Mouse (Mus musculus): Measurements from ENCODE around the gene Cfap54. TPM values are rescaled to one million over a fixed set of nuclear protein-coding genes. Genes with fewer than 3 reads are reported as not detected.

The Cfap54 gene
- polyA plus RNA-seq, 2 experiments, result 0.25 to 0.35 TPM

GRCm38 (mm10) chr10:93079486-93079885 is 1.9 kb downstream of the Cfap54 start:
- ATAC-seq (ENCODE audit: low FRiP score, low read depth) (no peak), DNase-seq (ENCODE audit: low spot score) (no peak)
- H3K4me1 ChIP-seq (ENCODE audit: control insufficient read depth, insufficient read depth, low read length), result peaks cover 8% of the 10 kb centered on the region; the same call in 1 of the 2 replicates
- H3K9me3 ChIP-seq (ENCODE audit: control insufficient read depth, low read length), result no peaks in the 10 kb centered on the region
- no peak for TF ChIP-seq POLR2A (IDR thresholded peaks at IDR 0.05; ENCODE audit: borderline replicate concordance, extremely low read depth, insufficient read depth, insufficient read length)
- no peak overlapping the region for H3K4me2 ChIP-seq (replicated peaks; ENCODE audit: low read depth, low read length, severe bottlenecking)
- no peak overlapping the region for H3K4me3 ChIP-seq (replicated peaks; ENCODE audit: low read length)
- 86% methylated on average over 3 of the region's 3 CpGs for WGBS
- no peak overlapping the region for H3K27ac ChIP-seq (replicated peaks; ENCODE audit: low read depth, low read length)
- H3K36me3 ChIP-seq (ENCODE audit: control insufficient read depth, insufficient read depth, low read length), result no peaks in the 10 kb centered on the region
- H3K9ac ChIP-seq (ENCODE audit: low read depth, low read length, severe bottlenecking), result no peak overlapping the region
- no peaks in the 10 kb centered on the region for H3K27me3 ChIP-seq (ENCODE audit: control insufficient read depth, insufficient read depth, low read length)

GRCm38 (mm10) chr10:93077935-93078479 is 3.4 kb downstream of the Cfap54 start:
- no peak for TF ChIP-seq POLR2A (IDR thresholded peaks at IDR 0.05; ENCODE audit: borderline replicate concordance, extremely low read depth, insufficient read depth, insufficient read length)
- no peak overlapping the region for H3K9ac ChIP-seq (ENCODE audit: low read depth, low read length, severe bottlenecking)
- no peaks in the 10 kb centered on the region for H3K36me3 ChIP-seq (ENCODE audit: control insufficient read depth, insufficient read depth, low read length)
- H3K27me3 ChIP-seq (ENCODE audit: control insufficient read depth, insufficient read depth, low read length), result no peaks in the 10 kb centered on the region
- H3K9me3 ChIP-seq (ENCODE audit: control insufficient read depth, low read length), result no peaks in the 10 kb centered on the region
- DNase-seq (ENCODE audit: low spot score) (no peak), ATAC-seq (ENCODE audit: low FRiP score, low read depth) (no peak)
- H3K4me1 ChIP-seq (ENCODE audit: control insufficient read depth, insufficient read depth, low read length), result peaks cover 8% of the 10 kb centered on the region; the same call in 1 of the 2 replicates
- WGBS, result 81% methylated on average over 11 of the region's 11 CpGs
- no peak overlapping the region for H3K27ac ChIP-seq (replicated peaks; ENCODE audit: low read depth, low read length)
- H3K4me2 ChIP-seq (replicated peaks; ENCODE audit: low read depth, low read length, severe bottlenecking), result no peak overlapping the region
- no peak overlapping the region for H3K4me3 ChIP-seq (replicated peaks; ENCODE audit: low read length)

DNA sequence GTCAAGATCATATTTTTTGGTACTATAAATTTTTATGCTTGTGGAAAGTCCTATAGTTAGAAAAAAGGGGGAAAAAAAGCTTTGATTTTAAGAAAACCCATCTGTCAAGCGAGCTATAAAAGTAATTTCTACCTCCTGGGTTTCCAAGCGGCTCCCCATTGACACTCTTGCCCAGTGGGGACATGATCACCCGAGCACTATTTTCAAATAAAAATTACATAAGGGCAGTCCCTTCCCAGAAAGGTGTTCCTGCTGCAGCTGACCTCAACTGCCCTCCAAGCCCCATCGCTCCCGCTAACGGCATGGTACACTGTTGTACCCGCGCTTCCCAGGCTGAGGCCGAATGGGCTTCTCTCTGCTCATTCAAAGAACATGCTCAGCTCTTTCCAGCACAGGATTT is 5.0 kb downstream of the Cfap54 start:
- no peak overlapping the region for H3K4me3 ChIP-seq (replicated peaks; ENCODE audit: low read length)
- H3K4me2 ChIP-seq (replicated peaks; ENCODE audit: low read depth, low read length, severe bottlenecking), result no peak overlapping the region
- H3K27me3 ChIP-seq (ENCODE audit: control insufficient read depth, insufficient read depth, low read length), result no peaks in the 10 kb centered on the region
- WGBS, result 74% methylated on average over 9 of the region's 9 CpGs
- no peak for TF ChIP-seq POLR2A (IDR thresholded peaks at IDR 0.05; ENCODE audit: borderline replicate concordance, extremely low read depth, insufficient read depth, insufficient read length)
- ATAC-seq (ENCODE audit: low FRiP score, low read depth), result no peak
- no peak for DNase-seq (ENCODE audit: low spot score)
- H3K36me3 ChIP-seq (ENCODE audit: control insufficient read depth, insufficient read depth, low read length), result no peaks in the 10 kb centered on the region
- H3K9me3 ChIP-seq (ENCODE audit: control insufficient read depth, low read length), result no peaks in the 10 kb centered on the region
- H3K9ac ChIP-seq (ENCODE audit: low read depth, low read length, severe bottlenecking), result no peak overlapping the region
- H3K4me1 ChIP-seq (ENCODE audit: control insufficient read depth, insufficient read depth, low read length), result peaks cover 8% of the 10 kb centered on the region; the same call in 1 of the 2 replicates
- no peak overlapping the region for H3K27ac ChIP-seq (replicated peaks; ENCODE audit: low read depth, low read length)

DNA sequence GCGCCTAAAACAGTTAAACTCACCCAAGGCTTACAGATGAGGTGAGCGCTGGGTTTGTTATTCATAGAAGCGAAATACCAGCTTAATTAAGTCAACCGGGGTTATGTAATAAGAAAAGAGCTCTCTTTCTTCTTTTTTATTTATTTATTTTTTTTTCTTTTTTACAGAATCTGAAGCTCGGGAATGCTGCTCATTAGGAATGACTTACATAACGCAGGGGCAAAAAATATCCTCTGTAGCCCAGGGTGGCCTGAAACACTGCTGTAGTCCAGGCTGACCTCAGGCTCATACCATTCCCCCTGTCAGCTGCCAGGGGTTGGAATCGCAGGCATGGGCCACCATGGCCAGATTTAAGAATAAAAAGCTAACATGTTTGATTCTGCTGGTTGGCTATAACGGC is 5.6 kb downstream of the Cfap54 start:
- ATAC-seq (ENCODE audit: low FRiP score, low read depth) (no peak), DNase-seq (ENCODE audit: low spot score) (no peak)
- no peak for TF ChIP-seq POLR2A (IDR thresholded peaks at IDR 0.05; ENCODE audit: borderline replicate concordance, extremely low read depth, insufficient read depth, insufficient read length)
- WGBS, result 56% methylated on average over 8 of the region's 8 CpGs
- Histone ChIP-seq H3K9me3 (ENCODE audit: control insufficient read depth, low read length) (no peaks in the 10 kb centered on the region), H3K4me3 (replicated peaks; ENCODE audit: low read length) (no peak overlapping the region), H3K9ac (ENCODE audit: low read depth, low read length, severe bottlenecking) (no peak overlapping the region), H3K27ac (replicated peaks; ENCODE audit: low read depth, low read length) (no peak overlapping the region), H3K4me2 (replicated peaks; ENCODE audit: low read depth, low read length, severe bottlenecking) (no peak overlapping the region), H3K4me1 (ENCODE audit: control insufficient read depth, insufficient read depth, low read length) (peaks cover 8% of the 10 kb centered on the region; the same call in 1 of the 2 replicates), H3K36me3 (ENCODE audit: control insufficient read depth, insufficient read depth, low read length) (no peaks in the 10 kb centered on the region), H3K27me3 (ENCODE audit: control insufficient read depth, insufficient read depth, low read length) (no peaks in the 10 kb centered on the region)

DNA sequence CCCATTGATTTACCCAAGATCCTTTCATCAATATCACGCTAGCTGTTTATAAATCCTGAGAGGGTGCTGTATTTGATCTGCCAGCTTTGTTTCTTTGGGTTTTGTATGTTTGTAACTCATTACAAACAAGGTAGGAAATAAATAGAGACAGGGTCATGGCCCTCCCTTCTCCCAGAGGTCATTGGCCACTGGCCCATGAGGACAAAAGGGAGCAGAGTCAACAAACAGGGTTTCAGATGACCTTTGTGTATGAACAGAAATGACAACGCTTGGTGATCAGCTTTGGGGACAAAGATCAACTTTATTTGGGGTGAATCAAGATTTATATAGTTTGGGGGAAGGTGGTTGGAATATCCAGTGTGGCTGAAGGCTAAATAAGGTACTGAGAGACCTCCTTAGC is 8.6 kb downstream of the Cfap54 start:
- TF ChIP-seq POLR2A (IDR thresholded peaks at IDR 0.05; ENCODE audit: borderline replicate concordance, extremely low read depth, insufficient read depth, insufficient read length), result no peak
- WGBS, result 90% methylated on average over 2 of the region's 2 CpGs
- no peak overlapping the region for H3K4me2 ChIP-seq (replicated peaks; ENCODE audit: low read depth, low read length, severe bottlenecking)
- H3K27me3 ChIP-seq (ENCODE audit: control insufficient read depth, insufficient read depth, low read length), result no peaks in the 10 kb centered on the region
- H3K4me3 ChIP-seq (replicated peaks; ENCODE audit: low read length), result no peak overlapping the region
- H3K36me3 ChIP-seq (ENCODE audit: control insufficient read depth, insufficient read depth, low read length), result no peaks in the 10 kb centered on the region
- no peak for ATAC-seq (ENCODE audit: low FRiP score, low read depth)
- H3K9ac ChIP-seq (ENCODE audit: low read depth, low read length, severe bottlenecking), result no peak overlapping the region
- peaks cover 8% of the 10 kb centered on the region; the same call in 1 of the 2 replicates for H3K4me1 ChIP-seq (ENCODE audit: control insufficient read depth, insufficient read depth, low read length)
- H3K27ac ChIP-seq (replicated peaks; ENCODE audit: low read depth, low read length), result no peak overlapping the region
- no peak for DNase-seq (ENCODE audit: low spot score)
- H3K9me3 ChIP-seq (ENCODE audit: control insufficient read depth, low read length), result no peaks in the 10 kb centered on the region
